ENCODE assay signal across 9 mouse cellular contexts in genomic region chr1:59142809-59143208, GRCm38 (mm10). TPM values are rescaled to one million over a fixed set of nuclear protein-coding genes. Genes with fewer than 3 reads are reported as not detected.
DNase-seq lines count a peak whose midpoint lies in the region; ATAC-seq and TF ChIP-seq lines count a peak whose summit lies in the region.
"Had no signal": no experiment of that assay in that cellular context is flagged by ENCODE, and none has a peak within 500 bp of the region (broad histone marks: within the 10 kb centered on the region; RNA-seq: fewer than 3 reads in every experiment).

No protein-coding gene starts in this region.

- no peak overlapping the region for H3K4me2 ChIP-seq in midbrain, embryonic 11.5 days
- H3K4me2 ChIP-seq in midbrain, embryonic 13.5 days (replicated peaks), result no peak overlapping the region
- no peak overlapping the region for H3K4me2 ChIP-seq in heart, postnatal 0 days (ENCODE audit: low read depth, low read length)
- H3K4me2 ChIP-seq: hindbrain, embryonic 15.5 days had no signal

- no peak for TF ChIP-seq EP300 in heart, postnatal 0 days (IDR thresholded peaks at IDR 0.05; ENCODE audit: low read depth)

- peak; percentile 60; the same call in 1 of the 2 replicates for TF ChIP-seq CTCF in brain, embryonic 14.5 days (IDR thresholded peaks at IDR 0.05; ENCODE audit: borderline replicate concordance, extremely low read depth, insufficient read depth, insufficient read length)
- TF ChIP-seq CTCF in heart, postnatal 0 days (IDR thresholded peaks at IDR 0.05; ENCODE audit: low read depth), result peak; percentile 76
- TF ChIP-seq CTCF in lung, adult 2 months (IDR thresholded peaks at IDR 0.05; ENCODE audit: insufficient read depth, low read length), result peak; percentile 67
- TF ChIP-seq CTCF in spleen, adult 2 months (IDR thresholded peaks at IDR 0.05; ENCODE audit: extremely low read depth, insufficient read depth, insufficient read length, insufficient replicate concordance), result peak; percentile 28; the same call in 1 of the 2 replicates

- no peak overlapping the region for H3K4me3 ChIP-seq in midbrain, embryonic 11.5 days (ENCODE audit: low read depth, low read length)
- H3K4me3 ChIP-seq in midbrain, embryonic 13.5 days (replicated peaks), result no peak overlapping the region
- no peak overlapping the region for H3K4me3 ChIP-seq in heart, postnatal 0 days (ENCODE audit: low read depth, low read length)
- H3K4me3 ChIP-seq in lung, adult 2 months (replicated peaks; ENCODE audit: extremely low read depth, low read depth, low read length), result no peak overlapping the region
- no peak overlapping the region for H3K4me3 ChIP-seq in spleen, adult 2 months (ENCODE audit: extremely low read depth, insufficient read depth, insufficient read length)
- H3K4me3 ChIP-seq: hindbrain, embryonic 15.5 days had no signal

- no peak for ATAC-seq in cerebellum, adult (ENCODE audit: insufficient number of reproducible peaks, low FRiP score, low TSS enrichment)
- no peak for ATAC-seq in midbrain, embryonic 11.5 days (ENCODE audit: low FRiP score)
- no peak for ATAC-seq in midbrain, embryonic 13.5 days
- ATAC-seq in heart, postnatal 0 days (ENCODE audit: insufficient read depth, low read depth), result no peak

- no peak for TF ChIP-seq POLR2A in brain, embryonic 14.5 days (IDR thresholded peaks at IDR 0.05; ENCODE audit: borderline replicate concordance, extremely low read depth, insufficient read depth, insufficient read length, poor library complexity, severe bottlenecking)
- TF ChIP-seq POLR2A in lung, adult 2 months (IDR thresholded peaks at IDR 0.05; ENCODE audit: borderline replicate concordance, extremely low read depth, low read depth, low read length), result no peak
- no peak for TF ChIP-seq POLR2A in spleen, adult 2 months (IDR thresholded peaks at IDR 0.05; ENCODE audit: low read depth, low read length)

- H3K27ac ChIP-seq in midbrain, embryonic 11.5 days (ENCODE audit: low read depth, low read length), result no peak overlapping the region
- no peak overlapping the region for H3K27ac ChIP-seq in midbrain, embryonic 13.5 days
- H3K27ac ChIP-seq in heart, postnatal 0 days (ENCODE audit: low read depth), result no peak overlapping the region
- no peak overlapping the region for H3K27ac ChIP-seq in spleen, adult 2 months (ENCODE audit: insufficient read depth, low read length)
- H3K27ac ChIP-seq: hindbrain, embryonic 15.5 days had no signal

- no peaks in the 10 kb centered on the region for H3K36me3 ChIP-seq in midbrain, embryonic 11.5 days (ENCODE audit: control insufficient read depth, insufficient read depth, low read length)
- no peaks in the 10 kb centered on the region for H3K36me3 ChIP-seq in midbrain, embryonic 13.5 days
- no peaks in the 10 kb centered on the region for H3K36me3 ChIP-seq in heart, postnatal 0 days (replicated peaks; ENCODE audit: control insufficient read depth, insufficient read depth, low read length)
- H3K36me3 ChIP-seq in spleen, adult 2 months (ENCODE audit: control insufficient read depth, insufficient read depth, low read length), result no peaks in the 10 kb centered on the region
- H3K36me3 ChIP-seq: hindbrain, embryonic 15.5 days had no signal

- no peaks in the 10 kb centered on the region for H3K27me3 ChIP-seq in midbrain, embryonic 11.5 days (ENCODE audit: control insufficient read depth, insufficient read depth, low read length)
- no peaks in the 10 kb centered on the region for H3K27me3 ChIP-seq in midbrain, embryonic 13.5 days
- peaks cover 10% of the 10 kb centered on the region; the same call in 1 of the 2 replicates for H3K27me3 ChIP-seq in heart, postnatal 0 days (ENCODE audit: control insufficient read depth, insufficient read depth, low read length)
- no peaks in the 10 kb centered on the region for H3K27me3 ChIP-seq in spleen, adult 2 months (ENCODE audit: control insufficient read depth, insufficient read depth, low read length)
- H3K27me3 ChIP-seq: hindbrain, embryonic 15.5 days had no signal

- H3K9ac ChIP-seq in midbrain, embryonic 11.5 days (ENCODE audit: low read length), result no peak overlapping the region
- no peak overlapping the region for H3K9ac ChIP-seq in midbrain, embryonic 13.5 days (replicated peaks)
- no peak overlapping the region for H3K9ac ChIP-seq in heart, postnatal 0 days (replicated peaks; ENCODE audit: low read depth, low read length)
- H3K9ac ChIP-seq: hindbrain, embryonic 15.5 days had no signal

- H3K4me1 ChIP-seq in midbrain, embryonic 11.5 days (ENCODE audit: control insufficient read depth, insufficient read depth, low read length), result no peaks in the 10 kb centered on the region
- no peaks in the 10 kb centered on the region for H3K4me1 ChIP-seq in midbrain, embryonic 13.5 days (replicated peaks)
- no peaks in the 10 kb centered on the region for H3K4me1 ChIP-seq in heart, postnatal 0 days (ENCODE audit: control insufficient read depth, insufficient read depth)
- H3K4me1 ChIP-seq in lung, adult 2 months (ENCODE audit: control insufficient read depth, insufficient read depth, low read length), result no peaks in the 10 kb centered on the region
- no peaks in the 10 kb centered on the region for H3K4me1 ChIP-seq in spleen, adult 2 months (ENCODE audit: control insufficient read depth, insufficient read depth, insufficient read length)
- H3K4me1 ChIP-seq: hindbrain, embryonic 15.5 days had no signal

- DNase-seq in cerebellum, adult 9-10 months, result peak; percentile 51
- DNase-seq in midbrain, embryonic 11.5 days (ENCODE audit: low spot score, missing footprints), result peak; percentile 91
- peak; percentile 53 for DNase-seq in brain, embryonic 14.5 days (ENCODE audit: low read depth)
- peak; percentile 51 for DNase-seq in heart, postnatal 0 days (ENCODE audit: low spot score)
- peak; percentile 59 for DNase-seq in lung, adult 2 months
- DNase-seq in spleen, adult 2 months (ENCODE audit: low read depth in 1 of 2, low spot score in 2 of 2), result peak; percentile 41 to 68

- peaks cover 3% of the 10 kb centered on the region; the same call in 1 of the 2 replicates for H3K9me3 ChIP-seq in midbrain, embryonic 11.5 days (ENCODE audit: control insufficient read depth, low read length)
- H3K9me3 ChIP-seq in midbrain, embryonic 13.5 days, result no peaks in the 10 kb centered on the region
- no peaks in the 10 kb centered on the region for H3K9me3 ChIP-seq in heart, postnatal 0 days (replicated peaks; ENCODE audit: control insufficient read depth, low read length)
- H3K9me3 ChIP-seq: hindbrain, embryonic 15.5 days had no signal

RNA-seq across cellular contexts. Expression of gene Mpp4, which starts 20.4 kb away (rescaled TPM):
- polyA plus RNA-seq in midbrain, embryonic 11.5 days (2014; fragmentation: Nextera tagmentation; extraction: Ambion mirVana), result 0.20 and 0.32 TPM in 2 replicates
- 0.46 and 0.59 TPM in 2 replicates for polyA plus RNA-seq in midbrain, embryonic 13.5 days (2015; fragmentation: Nextera tagmentation; extraction: Ambion mirVana)
- polyA plus RNA-seq in brain, embryonic 14.5 days (2012; rRNA removed), result 2.2 and 3.0 TPM in 2 replicates
- not detected in 2 replicates for total RNA-seq in heart, postnatal 0 days (2014; rRNA removed; ENCODE audit: low replicate concordance)
- 0.05 TPM in 1 of 2 replicates, not detected in the other for polyA plus RNA-seq in heart, postnatal 0 days (2015; fragmentation: Nextera tagmentation; extraction: Ambion mirVana)
- polyA plus RNA-seq in lung, adult 2 months (2012; rRNA removed), result 0.93 and 0.97 TPM in 2 replicates
- 0.56 and 0.58 TPM in 2 replicates for polyA plus RNA-seq in spleen, adult 2 months (2012; rRNA removed)

RNA-seq across cellular contexts. Expression of gene Tmem237, which starts 22.6 kb away (rescaled TPM):
- 59.4 and 59.6 TPM in 2 replicates for polyA plus RNA-seq in midbrain, embryonic 11.5 days (2014; fragmentation: Nextera tagmentation; extraction: Ambion mirVana)
- polyA plus RNA-seq in midbrain, embryonic 13.5 days (2015; fragmentation: Nextera tagmentation; extraction: Ambion mirVana), result 46.6 and 47.9 TPM in 2 replicates
- 30.8 and 34.0 TPM in 2 replicates for polyA plus RNA-seq in brain, embryonic 14.5 days (2012; rRNA removed)
- 7.6 and 15.9 TPM in 2 replicates for total RNA-seq in heart, postnatal 0 days (2014; rRNA removed; ENCODE audit: low replicate concordance)
- polyA plus RNA-seq in heart, postnatal 0 days (2015; fragmentation: Nextera tagmentation; extraction: Ambion mirVana), result 6.6 and 9.2 TPM in 2 replicates
- 5.5 and 10.9 TPM in 2 replicates for polyA plus RNA-seq in lung, adult 2 months (2012; rRNA removed)
- polyA plus RNA-seq in spleen, adult 2 months (2012; rRNA removed), result 1.2 and 1.4 TPM in 2 replicates

RNA-seq across cellular contexts. Expression of gene C2cd6, which starts 48.1 kb away (rescaled TPM):
- polyA plus RNA-seq in midbrain, embryonic 11.5 days (2014; fragmentation: Nextera tagmentation; extraction: Ambion mirVana), result not detected in 2 replicates
- not detected in 2 replicates for polyA plus RNA-seq in midbrain, embryonic 13.5 days (2015; fragmentation: Nextera tagmentation; extraction: Ambion mirVana)
- polyA plus RNA-seq in brain, embryonic 14.5 days (2012; rRNA removed), result 0.03 and 0.06 TPM in 2 replicates
- not detected in 2 replicates for total RNA-seq in heart, postnatal 0 days (2014; rRNA removed; ENCODE audit: low replicate concordance)
- polyA plus RNA-seq in heart, postnatal 0 days (2015; fragmentation: Nextera tagmentation; extraction: Ambion mirVana), result not detected in 2 replicates
- not detected in 2 replicates for polyA plus RNA-seq in lung, adult 2 months (2012; rRNA removed)
- polyA plus RNA-seq in spleen, adult 2 months (2012; rRNA removed), result not detected in 2 replicates
- polyA plus RNA-seq: hindbrain, embryonic 15.5 days had no signal
